Mouse (Mus musculus) MEL (cell line): ENCODE results near the gene Ngrn. TPM values are rescaled to one million over a fixed set of nuclear protein-coding genes. Genes with fewer than 3 reads are reported as not detected.
A peak's percentile ranks its signal among the peaks of the same experiment; 100 is the strongest.

ENCODE experiments used
- DNase-seq: peaks from one replicate; pipeline ENCODE4 v3.0.0; 2011; ENCODE audit warnings: low read depth, low spot score
- H3K27ac ChIP-seq: 2 replicates; pipeline ENCODE4 v1.5.1; 2012; ENCODE audit warnings: low read depth, mild to moderate bottlenecking, control low read depth, low read length, moderate library complexity; ENCODE audit not compliant: control insufficient read depth
- H3K27me3 ChIP-seq, 2 experiments: fragments of 150-350 bp in 1 of 2; sonication (generic) in 1 of 2; 2 replicates each; pipeline ENCODE4 v1.6.1; 2012; ENCODE audit warnings: low read length in 2 of 2, mild to moderate bottlenecking in 2 of 2, improper control_type of control experiment in 1 of 2, moderate library complexity in 1 of 2; ENCODE audit not compliant: insufficient read depth in 2 of 2, control insufficient read depth in 1 of 2
- H3K36me3 ChIP-seq, 2 experiments: 2 replicates each; pipeline ENCODE4 v1.6.1; 2012 to 2014; ENCODE audit warnings: low read length in 2 of 2, improper control_type of control experiment in 1 of 2, inconsistent platforms in 1 of 2, mild to moderate bottlenecking in 1 of 2; ENCODE audit not compliant: insufficient read depth in 2 of 2, control insufficient read depth in 1 of 2
- H3K4me1 ChIP-seq, 2 experiments: fragments of 150-350 bp in 1 of 2; sonication (generic) in 1 of 2; 2 replicates each; pipeline ENCODE4 v1.6.1; 2012; ENCODE audit warnings: low read length in 2 of 2, improper control_type of control experiment in 1 of 2, mild to moderate bottlenecking in 1 of 2; ENCODE audit not compliant: insufficient read depth in 2 of 2, control insufficient read depth in 1 of 2
- H3K4me3 ChIP-seq, 2 experiments: fragments of 150-350 bp in 1 of 2; sonication (generic) in 1 of 2; 2 replicates each; pipeline ENCODE4 v1.5.1; 2012; ENCODE audit warnings: low read depth in 2 of 2, low read length in 2 of 2, mild to moderate bottlenecking in 2 of 2, moderate library complexity in 2 of 2, control low read depth in 1 of 2, improper control_type of control experiment in 1 of 2; ENCODE audit not compliant: control insufficient read depth in 1 of 2, insufficient read depth in 1 of 2
- H3K79me2 ChIP-seq: 2 replicates; pipeline ENCODE4 v1.6.1; 2012; ENCODE audit warnings: mild to moderate bottlenecking, low read length, moderate library complexity; ENCODE audit not compliant: control insufficient read depth, poor library complexity, insufficient read depth
- H3K9ac ChIP-seq: 2 replicates; pipeline ENCODE4 v1.6.1; 2012; ENCODE audit warnings: low read depth, mild to moderate bottlenecking, control low read depth, low read length, moderate library complexity; ENCODE audit not compliant: control insufficient read depth, poor library complexity, severe bottlenecking
- H3K9me3 ChIP-seq: fragments of 150-350 bp; sonication (generic); replicated peaks from 2 replicates; pipeline ENCODE4 v1.6.1; 2012; ENCODE audit warnings: mild to moderate bottlenecking, low read length, improper control_type of control experiment, moderate library complexity; ENCODE audit not compliant: insufficient read depth
- BHLHE40 ChIP-seq: IDR thresholded peaks from 2 replicates; pipeline ENCODE4 v1.6.1; 2012; ENCODE audit warnings: low read depth, mild to moderate bottlenecking, inconsistent platforms, low read length, improper control_type of control experiment, borderline replicate concordance
- CHD2 ChIP-seq: IDR thresholded peaks from 2 replicates; pipeline ENCODE4 v1.6.1; 2011; ENCODE audit warnings: low read length, improper control_type of control experiment
- CTCF ChIP-seq, 3 experiments: IDR thresholded peaks in 2 of 3; conservative IDR thresholded peaks in 1 of 3; 2 replicates each; pipeline ENCODE4 v1.5.1; 2011 to 2012; ENCODE audit warnings: low read length in 3 of 3, low read depth in 2 of 3, mild to moderate bottlenecking in 2 of 3, improper control_type of control experiment in 1 of 3, inconsistent platforms in 1 of 3, mixed read lengths in 1 of 3, moderate library complexity in 1 of 3; ENCODE audit not compliant: control insufficient read depth in 1 of 3, insufficient read depth in 1 of 3, poor library complexity in 1 of 3, severe bottlenecking in 1 of 3
- GATA1 ChIP-seq: IDR thresholded peaks from 2 replicates; pipeline ENCODE4 v1.6.1; 2011; ENCODE audit warnings: low read depth, low read length, improper control_type of control experiment
- MAX ChIP-seq: IDR thresholded peaks from 2 replicates; pipeline ENCODE4 v1.6.1; 2011; ENCODE audit warnings: low read length, improper control_type of control experiment
- MAZ ChIP-seq: IDR thresholded peaks from 2 replicates; pipeline ENCODE4 v1.6.1; 2012; ENCODE audit warnings: low read depth, mild to moderate bottlenecking, inconsistent platforms, low read length, improper control_type of control experiment
- MXI1 ChIP-seq: IDR thresholded peaks from 2 replicates; pipeline ENCODE4 v1.6.1; 2011; ENCODE audit warnings: mild to moderate bottlenecking, low read depth, low read length, improper control_type of control experiment
- MYC ChIP-seq: IDR thresholded peaks from 2 replicates; pipeline ENCODE4 v1.6.1; 2011; ENCODE audit warnings: low read depth, mild to moderate bottlenecking, low read length, improper control_type of control experiment, moderate library complexity
- NRF1 ChIP-seq: IDR thresholded peaks from 2 replicates; pipeline ENCODE4 v1.6.1; 2014; ENCODE audit warnings: low read depth, mild to moderate bottlenecking, inconsistent platforms, low read length, improper control_type of control experiment, moderate library complexity; ENCODE audit not compliant: poor library complexity, insufficient read depth, severe bottlenecking
- RAD21 ChIP-seq: IDR thresholded peaks from 2 replicates; pipeline ENCODE4 v1.6.1; 2011; ENCODE audit warnings: mild to moderate bottlenecking, low read depth, low read length, improper control_type of control experiment
- SMC3 ChIP-seq: IDR thresholded peaks from 2 replicates; pipeline ENCODE4 v1.6.1; 2011; ENCODE audit warnings: low read depth, low read length, improper control_type of control experiment
- TCF12 ChIP-seq: IDR thresholded peaks from 2 replicates; pipeline ENCODE4 v1.6.1; 2014; ENCODE audit warnings: low read depth, mild to moderate bottlenecking, inconsistent platforms, low read length, improper control_type of control experiment, moderate library complexity
- ZC3H11A ChIP-seq: IDR thresholded peaks from 2 replicates; pipeline ENCODE4 v1.6.1; 2012; ENCODE audit warnings: low read depth, mild to moderate bottlenecking, inconsistent platforms, low read length, improper control_type of control experiment
- ZNF384 ChIP-seq: IDR thresholded peaks from 2 replicates; pipeline ENCODE4 v1.6.1; 2012; ENCODE audit warnings: low read depth, mild to moderate bottlenecking, inconsistent platforms, low read length, improper control_type of control experiment
- polyA plus RNA-seq, 2 experiments: library from polyadenylated mRNA; stranded (reverse) in 1 of 2; unstranded in 1 of 2; fragments of >175 nt in 1 of 2; fragments of >200 nt in 1 of 2; gene quantifications; 2 replicates each; pipeline versions ENCODE4 v1.2.1 to v1.2.4; 2012; ENCODE audit warnings: low replicate concordance in 2 of 2, low read depth in 1 of 2; ENCODE audit not compliant: insufficient read length in 2 of 2, insufficient read depth in 1 of 2, missing spikeins in 1 of 2
- total RNA-seq: library from RNA; depleted of rRNA; stranded (reverse); fragments of 300-350 nt; gene quantifications from 2 replicates; pipeline ENCODE4 v1.2.3, GENCODE M21; 2012

Ngrn gene
- total and polyA plus RNA-seq, 3 experiments: 37.2 to 48.0 TPM; not detected in 1

DNA sequence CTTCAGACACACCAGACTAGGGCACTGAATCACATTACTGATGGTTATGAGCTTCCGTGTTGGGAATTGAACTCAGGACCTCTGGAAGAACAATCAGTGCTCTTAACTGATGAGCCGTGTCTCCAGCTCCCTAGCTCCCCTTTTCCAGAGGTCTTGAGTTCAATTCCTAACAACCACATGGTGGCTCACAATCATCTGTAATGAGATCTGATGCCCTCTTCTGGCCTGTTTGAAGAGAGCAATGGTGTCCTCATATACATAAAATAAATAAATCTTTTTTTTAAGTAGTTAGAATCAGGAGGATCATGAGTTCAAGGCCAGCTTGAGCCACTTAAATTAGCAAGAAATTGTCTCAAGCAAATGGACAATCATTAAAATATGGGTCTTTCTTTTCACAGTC, 5.0 kb upstream of the Ngrn start:
- peak; percentile 42 for DNase-seq
- H3K9me3 ChIP-seq: no peaks in the 10 kb centered on the region
- H3K36me3 ChIP-seq: peaks cover 0 to 25% of the 10 kb centered on the region in 2 experiments; a peak in 2 of 4 replicates
- no peak overlapping the region for H3K27ac ChIP-seq
- H3K4me1 ChIP-seq: peaks cover 17 to 32% of the 10 kb centered on the region in 2 experiments
- H3K27me3 ChIP-seq: no peaks in the 10 kb centered on the region
- H3K4me3 ChIP-seq: no peak overlapping the region
- 0 out of 2 replicates have a peak, but pooled peaks have one; percentile 10 for TF ChIP-seq BHLHE40
- TF ChIP-seq SMC3: peak; percentile 70
- peak; percentile 76 for TF ChIP-seq MYC
- no peak for TF ChIP-seq CHD2
- peak in 2 of 3 experiments; percentile 28 to 58; a peak in 5 of 6 replicates for TF ChIP-seq CTCF (IDR thresholded peaks at IDR 0.05 in 2 of 3, conservative IDR thresholded peaks at IDR 0.05 in 1 of 3; ENCODE audit: control insufficient read depth in 1 of 3, insufficient read depth in 1 of 3, low read depth in 2 of 3, low read length in 3 of 3, poor library complexity in 1 of 3, severe bottlenecking in 1 of 3)
- no peak for TF ChIP-seq TCF12
- TF ChIP-seq ZC3H11A: peak; percentile 64
- TF ChIP-seq NRF1: no peak
- peak; percentile 41 for TF ChIP-seq RAD21
- TF ChIP-seq ZNF384: peak; percentile 55
- no peak for TF ChIP-seq MXI1
- no peak overlapping the region for H3K9ac ChIP-seq
- no peaks in the 10 kb centered on the region for H3K79me2 ChIP-seq

DNA sequence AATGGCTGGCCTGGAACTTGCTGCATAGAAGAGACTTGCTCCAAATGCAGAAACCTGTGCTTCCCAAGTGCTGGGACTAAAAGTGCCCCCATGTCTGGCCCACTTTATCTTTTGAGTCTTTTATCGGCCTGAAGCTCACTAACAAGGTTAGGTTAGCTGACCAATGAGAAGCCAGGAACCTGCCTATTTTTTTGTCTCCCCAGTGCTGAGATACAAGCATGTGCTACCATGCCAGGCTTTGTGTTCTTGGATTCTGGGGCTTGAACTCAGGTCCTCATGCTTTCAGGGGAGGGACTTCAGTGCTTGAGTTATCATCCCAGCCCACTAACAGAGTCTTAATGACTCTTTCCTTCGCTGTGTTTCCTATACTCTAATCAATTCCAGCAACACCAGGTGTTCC, 3.3 kb upstream of the Ngrn start:
- peak; percentile 35 for DNase-seq
- Histone ChIP-seq H3K27ac (no peak overlapping the region), H3K4me1 (peaks cover 10 to 24% of the 10 kb centered on the region in 2 experiments), H3K79me2 (peaks cover 14% of the 10 kb centered on the region), H3K4me3 (no peak overlapping the region), H3K36me3 (peaks cover 0 to 17% of the 10 kb centered on the region in 2 experiments; a peak in 2 of 4 replicates), H3K27me3 (no peaks in the 10 kb centered on the region), H3K9me3 (no peaks in the 10 kb centered on the region), H3K9ac (no peak overlapping the region)
- TF ChIP-seq MAX (peak; percentile 69), MXI1 (peak; percentile 56; the same call in 1 of the 2 replicates), MAZ (no peak), ZNF384 (peak; percentile 51), GATA1 (no peak)
